ENCODE assay signal across 9 mouse cellular contexts in genomic region chr3:123335480-123335879, GRCm38 (mm10). TPM values are rescaled to one million over a fixed set of nuclear protein-coding genes. Genes with fewer than 3 reads are reported as not detected.
A peak's percentile ranks its signal among the peaks of the same experiment; 100 is the strongest.
DNase-seq lines count a peak whose midpoint lies in the region.
"Had no signal": no experiment of that assay in that cellular context is flagged by ENCODE, and none has a peak within 500 bp of the region (broad histone marks: within the 10 kb centered on the region; RNA-seq: fewer than 3 reads in every experiment).

No protein-coding gene starts in this region.

- DNase-seq in kidney, adult 11 months = peak; percentile 12
- DNase-seq in kidney, adult 18-20 months = no peak
- DNase-seq in adrenal gland, postnatal 36 days = peak; percentile 32 to 62
- peak; percentile 17 to 38 for DNase-seq in kidney, adult 8-10 months
- peak; percentile 32 for DNase-seq in lung, postnatal 4 days
- DNase-seq in left cerebral cortex, postnatal 10 days (ENCODE audit: extremely low spot score in 1 of 2, low spot score in 2 of 2) = no peak
- DNase-seq in urinary bladder, postnatal 25 days (ENCODE audit: low spot score) = no peak
- DNase-seq in B cell, adult 2 months = no peak
- DNase-seq: cerebellum, adult 9-10 months had no signal

- intact Hi-C loops in left cerebral cortex, postnatal 10 days (cut with DNase I) = no loop called here

RNA-seq across cellular contexts. Expression of gene Mettl14, which starts 50.4 kb away (rescaled TPM):
- 10 to 100 TPM; 14.8 to 15.8 TPM for total RNA-seq in adrenal gland, postnatal 36 days (2021)
- 10 to 100 TPM; 12.3 to 12.5 TPM for total RNA-seq in left cerebral cortex, postnatal 10 days (2021)

Comparison
In these comparisons a context has a peak if more than half of its experiments do, and no peak if none do; other contexts are left out.
1. DNase-seq: peak in kidney, adult 11 months (single experiment), adrenal gland, postnatal 36 days (2 of 2), kidney, adult 8-10 months (2 of 2) and lung, postnatal 4 days (2 of 2); none in kidney, adult 18-20 months (single experiment), left cerebral cortex, postnatal 10 days (0 of 2), urinary bladder, postnatal 25 days (single experiment) and B cell, adult 2 months (0 of 2).